Mouse (Mus musculus) layer of hippocampus, postnatal 14 days (tissue): ENCODE measurements around the gene Slc18b1. TPM values are rescaled to one million over a fixed set of nuclear protein-coding genes. Genes with fewer than 3 reads are reported as not detected.
"Not testable (repeated sequence)": the region's sequence is repeated elsewhere in the genome, so short reads cannot be mapped to it uniquely, and the experiment has no call there.

Experiments
- DNase-seq, 2 experiments: peaks; one replicate each; pipeline ENCODE4 v3.0.0; 2021 to 2022; ENCODE audit warnings: low spot score in 2 of 2, mixed read lengths in 1 of 2
- long read RNA-seq, 2 experiments: library from polyadenylated mRNA; stranded (forward); transcript quantifications; one replicate each; pipeline ENCODE4 v2.0.0; 2021
- total RNA-seq, 2 experiments: library from RNA; stranded (reverse); gene quantifications; 2 replicates each; pipeline ENCODE4 v1.2.3; 2021

Slc18b1 gene
- total RNA-seq = 10 to 100 TPM; 24.7 to 30.8 TPM
- long read RNA-seq, experiment 1, partial matches to known transcripts = 0 of 7 reads
- long read RNA-seq, experiment 1, other reads (novel, unspliced or antisense) = 4 of 7 reads
- long read RNA-seq, experiment 2, transcript Slc18b1-201 (14 exons, 2,837 nt) = major isoform, 6 of 12 reads
- long read RNA-seq, experiment 2, partial matches to known transcripts = 0 of 12 reads
- long read RNA-seq, experiment 2, other reads (novel, unspliced or antisense) = 6 of 12 reads

GRCm38 (mm10) chr10:23796551-23797503, at the start of gene Slc18b1:
Gene Slc18b1, plus strand, starts transcription at chr10:23796986.
- peak in 1 of 2 experiments; percentile 42 for DNase-seq

GRCm38 (mm10) chr10:23754166-23754565, 42.6 kb upstream of the Slc18b1 start:
- no peak for DNase-seq

GRCm38 (mm10) chr10:23777288-23777945, 19.4 kb upstream of the Slc18b1 start:
- DNase-seq = no peak

DNA sequence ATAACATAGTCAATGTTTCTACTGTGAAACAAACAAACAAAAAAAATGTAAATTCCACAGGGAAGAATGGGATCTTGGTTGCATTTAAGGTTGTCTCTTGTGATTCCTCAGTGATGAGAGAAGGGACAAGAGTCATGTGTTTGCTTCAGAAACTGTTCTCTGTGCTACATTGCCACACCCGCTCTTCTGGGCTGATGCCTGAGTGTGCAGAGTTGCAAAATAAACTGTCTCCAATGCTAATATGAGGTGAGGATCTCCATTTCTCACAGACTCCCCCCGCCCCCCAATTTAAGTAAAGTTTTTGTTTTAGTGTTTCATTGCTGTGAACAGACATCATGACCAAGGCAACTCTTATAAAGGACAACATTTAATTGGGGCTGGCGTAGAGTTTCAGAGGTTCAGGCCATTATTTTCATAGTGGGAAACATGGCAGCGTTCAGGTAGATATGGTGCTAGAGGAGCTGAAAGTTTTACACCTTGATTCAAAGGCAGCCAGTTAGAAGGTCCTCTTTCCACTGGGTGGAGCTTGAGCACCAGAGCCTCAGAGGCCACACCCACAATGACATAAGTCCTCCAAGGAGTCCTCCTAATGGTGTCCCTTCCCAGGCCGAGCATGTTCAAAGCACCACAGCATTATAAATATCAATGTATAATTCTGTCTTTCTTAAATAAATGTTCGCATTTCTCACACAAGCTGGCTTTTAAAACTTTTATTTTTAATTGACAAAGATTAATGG, 16.1 kb upstream of the Slc18b1 start:
- DNase-seq = no peak

DNA sequence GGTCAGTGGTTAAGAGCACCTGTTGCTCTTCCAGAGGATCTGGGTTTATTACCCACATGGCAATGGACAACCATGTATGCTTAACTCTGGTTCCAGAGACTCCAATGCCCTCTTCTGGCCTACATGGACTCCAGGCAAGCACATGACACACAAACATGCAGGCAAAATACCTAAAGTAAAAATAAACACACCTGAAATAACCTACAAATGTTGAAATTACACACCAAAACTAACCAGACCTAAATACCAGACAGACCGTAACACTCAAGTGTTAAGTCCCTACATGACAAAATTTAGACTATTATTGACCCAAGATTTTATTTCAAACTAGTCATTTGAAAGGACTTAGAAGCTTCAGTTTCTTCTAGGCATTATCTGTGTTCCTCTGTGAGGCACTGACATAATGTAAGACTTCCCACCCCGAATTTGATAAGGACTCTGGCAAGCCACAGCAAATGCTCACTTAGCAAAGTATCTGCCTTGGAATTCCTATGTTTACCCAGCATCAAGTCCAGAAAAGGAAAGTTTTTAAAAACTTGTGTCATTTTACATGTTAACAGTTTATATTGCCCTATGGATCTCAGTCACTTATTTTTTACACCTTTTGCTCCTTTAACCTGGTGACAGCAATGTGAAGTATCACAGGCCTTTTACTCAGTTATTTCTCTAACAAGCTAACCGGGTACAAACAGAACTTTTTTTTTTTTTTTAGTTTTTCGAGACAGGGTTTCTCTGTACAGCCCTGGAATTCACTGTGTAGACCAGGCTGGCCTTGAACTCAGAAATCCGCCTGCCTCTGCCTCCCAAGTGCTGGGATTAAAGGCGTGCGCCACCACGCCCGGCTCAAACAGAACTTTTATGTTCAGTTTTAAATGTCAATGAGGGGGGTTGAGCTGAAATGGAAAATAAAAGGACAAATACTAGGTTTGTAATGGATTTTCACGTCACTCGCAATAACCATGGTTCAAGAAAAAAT, 14.7 kb upstream of the Slc18b1 start:
- DNase-seq = no peak

- DNase-seq = no peak
Observed at GRCm38 (mm10) chr10:23782855-23783492, 13.8 kb upstream of the Slc18b1 start.

DNA sequence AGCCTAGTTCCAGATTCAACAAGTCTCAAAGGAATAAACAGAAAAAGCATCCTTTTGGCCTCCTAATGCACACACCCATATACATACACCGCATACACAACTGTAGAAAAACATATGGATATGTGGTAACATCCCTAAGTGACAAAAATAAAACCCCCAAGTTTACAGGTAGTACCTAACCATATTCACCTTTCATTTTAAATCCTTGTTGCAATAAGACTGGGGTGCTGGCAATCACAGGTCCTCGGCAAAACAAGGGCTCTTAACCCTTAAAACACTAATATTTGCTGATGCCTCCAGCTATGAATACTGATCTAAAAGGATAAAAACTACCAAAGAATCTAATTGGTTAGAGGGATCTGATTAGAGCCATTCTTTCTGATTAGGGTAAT, 13.3 kb upstream of the Slc18b1 start:
- DNase-seq = no peak

DNA sequence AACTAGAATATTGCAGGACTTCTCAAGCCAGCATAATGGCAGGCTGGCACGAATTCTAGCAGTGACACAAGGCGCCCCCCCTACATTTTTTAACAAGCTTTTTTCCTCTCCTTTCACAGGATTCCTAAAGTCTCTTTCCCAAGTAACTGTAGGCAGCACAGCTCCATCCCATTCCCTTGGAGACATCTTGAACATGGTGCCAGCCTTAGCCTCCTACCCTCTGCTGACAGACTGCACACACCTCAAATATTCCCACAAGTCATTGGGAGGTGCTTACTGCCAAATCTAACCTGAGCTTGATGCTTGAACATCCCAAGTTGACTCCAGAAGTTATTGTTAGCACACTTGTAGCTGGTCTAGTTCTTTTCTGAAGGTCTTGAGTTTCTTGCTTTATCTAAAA, 12.7 kb upstream of the Slc18b1 start:
- DNase-seq = no peak

GRCm38 (mm10) chr10:23785599-23785998, 11.2 kb upstream of the Slc18b1 start:
- DNase-seq = not testable (repeated sequence)

- no peak for DNase-seq
Observed at GRCm38 (mm10) chr10:23786040-23786439, 10.7 kb upstream of the Slc18b1 start.

DNA sequence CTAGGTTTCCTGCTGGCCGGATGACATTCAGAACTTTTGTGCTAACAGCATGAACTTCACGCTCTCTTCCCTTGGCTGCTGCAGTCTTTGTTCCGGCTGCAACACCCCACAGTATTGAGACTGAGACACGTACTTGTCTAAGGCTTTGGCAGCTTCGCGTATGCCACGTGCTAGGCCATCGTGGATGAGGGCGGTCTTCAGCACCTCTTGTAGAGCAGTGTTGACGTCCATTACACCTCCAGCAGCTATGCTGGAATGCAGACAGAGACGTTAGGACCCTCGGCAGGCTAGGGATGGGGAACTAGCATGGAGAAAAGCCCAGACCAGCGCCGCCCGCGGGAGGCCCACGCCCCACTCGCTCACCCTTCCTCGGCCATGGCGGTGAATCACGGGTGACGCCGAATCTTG, 10.2 kb upstream of the Slc18b1 start:
- not testable (repeated sequence) for DNase-seq

DNA sequence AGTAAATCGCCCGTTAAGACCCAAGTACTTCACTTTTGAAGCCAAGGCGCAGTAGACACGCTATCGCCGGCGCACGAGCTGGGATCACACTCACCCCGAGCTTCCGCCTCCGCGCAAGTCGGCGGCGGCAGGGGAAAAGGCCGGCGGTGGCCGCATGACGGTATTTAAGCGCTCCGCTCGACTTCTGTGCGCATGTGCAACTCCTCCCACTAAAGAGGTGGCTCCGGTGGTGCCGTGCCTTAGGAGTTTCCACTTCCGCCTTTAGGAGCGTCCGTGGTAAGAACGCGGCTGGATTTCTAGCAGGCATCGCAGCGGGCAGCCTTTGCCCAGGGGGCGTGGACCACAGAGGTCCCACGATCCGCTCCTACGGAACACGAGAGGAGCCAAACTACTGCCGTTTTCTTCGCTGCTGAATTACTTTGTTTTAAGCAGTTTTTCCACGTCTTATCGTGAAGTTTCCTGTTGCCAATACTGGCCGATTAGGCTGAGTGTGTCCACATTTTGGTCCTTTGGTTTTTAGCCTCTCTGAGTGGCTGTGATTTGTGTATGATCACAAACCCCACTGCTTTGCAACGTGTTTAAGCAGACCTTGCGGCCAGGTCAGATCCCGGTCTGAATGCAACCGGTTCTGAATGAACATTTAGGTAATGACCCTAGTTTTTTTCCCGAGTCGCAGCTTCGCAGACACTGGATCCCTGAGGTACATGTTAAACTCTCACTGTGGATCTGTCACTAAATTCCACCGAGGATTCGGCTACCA, 9.5 kb upstream of the Slc18b1 start, which contains the start of gene Rps12:
Gene Rps12 (minus strand): TSS at position 214 of the 760 bp plus-strand sequence.
- DNase-seq = peak; percentile 99

DNA sequence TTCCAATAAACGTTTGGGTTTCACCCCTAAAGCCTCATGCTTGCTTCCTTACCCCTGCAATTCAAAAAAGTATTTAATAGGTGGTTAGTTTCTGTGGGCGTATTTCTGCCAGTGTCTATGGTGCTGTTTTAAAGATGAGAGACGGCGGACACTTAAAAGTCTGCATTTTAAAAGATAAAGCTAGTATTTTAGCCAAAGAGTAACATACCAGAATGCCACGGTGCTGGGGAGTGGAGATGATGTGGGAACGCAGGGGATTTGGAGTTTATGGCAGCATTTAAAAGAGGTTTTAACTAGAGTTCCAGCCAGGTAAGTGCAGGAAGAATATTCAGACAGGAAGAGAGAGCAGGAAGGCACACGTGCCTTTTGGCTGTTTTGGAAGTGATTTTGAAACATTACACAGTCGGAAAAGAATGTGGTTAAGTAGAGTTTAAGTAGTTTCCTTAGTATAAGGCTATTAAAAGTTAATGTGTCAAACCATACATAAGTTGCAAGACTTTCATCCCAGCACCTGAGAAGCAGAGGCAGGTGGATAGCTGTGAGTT, 8.7 kb upstream of the Slc18b1 start:
- DNase-seq = no peak

DNA sequence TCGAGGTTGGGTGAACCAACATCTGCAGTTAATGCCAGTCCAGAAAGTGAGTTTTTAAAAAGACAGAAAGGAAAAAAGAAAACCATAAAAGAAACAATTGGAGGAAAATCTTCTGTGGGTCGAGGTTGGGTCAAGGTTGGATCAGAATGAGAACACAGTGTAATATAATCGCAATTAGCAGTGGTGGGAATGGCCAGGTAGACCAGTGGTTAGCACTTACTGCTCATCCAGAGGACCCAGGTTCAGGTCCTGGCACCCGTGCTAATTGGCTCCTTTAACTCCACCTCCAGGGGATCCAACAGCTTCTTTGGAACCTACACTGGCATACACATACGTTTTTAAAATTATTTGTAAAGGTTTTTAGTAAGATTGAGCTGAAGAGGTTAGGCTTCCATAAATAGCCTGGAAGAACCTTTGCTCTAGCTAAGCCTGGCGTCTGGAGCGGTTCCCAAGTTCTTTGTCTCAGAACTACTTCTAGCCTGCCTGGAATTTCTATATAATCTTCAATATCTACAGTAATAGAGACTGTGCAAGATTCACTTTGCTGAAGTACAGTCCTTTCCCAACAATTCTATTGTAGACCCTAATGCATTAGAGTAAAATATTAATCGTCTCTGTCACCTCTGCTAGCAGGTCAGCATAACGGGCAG, 790 bp upstream of the Slc18b1 start:
- no peak for DNase-seq

DNA sequence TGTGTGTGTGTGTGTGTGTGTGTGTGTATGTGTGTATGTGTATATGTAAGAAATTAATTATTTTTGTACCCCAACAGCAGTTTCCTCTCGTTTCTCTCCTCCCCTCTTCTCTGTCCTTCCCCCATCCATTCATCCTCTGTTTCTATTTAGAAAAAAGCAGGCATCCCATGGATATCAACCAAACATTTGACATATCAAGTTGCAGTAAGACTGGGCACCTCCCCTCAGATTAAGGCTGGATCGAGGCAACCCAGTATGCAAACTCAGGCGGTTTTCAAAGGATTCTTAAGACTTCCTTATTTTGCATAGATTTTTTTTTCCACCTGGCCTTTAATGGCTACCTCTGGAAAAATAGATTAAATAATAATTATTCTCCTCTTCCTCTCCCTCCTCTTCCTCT, 820 bp downstream of the Slc18b1 start:
- DNase-seq = no peak

GRCm38 (mm10) chr10:23798142-23798541, 1.4 kb downstream of the Slc18b1 start:
- DNase-seq = no peak

GRCm38 (mm10) chr10:23799933-23800332, 3.1 kb downstream of the Slc18b1 start:
- no peak for DNase-seq

DNA sequence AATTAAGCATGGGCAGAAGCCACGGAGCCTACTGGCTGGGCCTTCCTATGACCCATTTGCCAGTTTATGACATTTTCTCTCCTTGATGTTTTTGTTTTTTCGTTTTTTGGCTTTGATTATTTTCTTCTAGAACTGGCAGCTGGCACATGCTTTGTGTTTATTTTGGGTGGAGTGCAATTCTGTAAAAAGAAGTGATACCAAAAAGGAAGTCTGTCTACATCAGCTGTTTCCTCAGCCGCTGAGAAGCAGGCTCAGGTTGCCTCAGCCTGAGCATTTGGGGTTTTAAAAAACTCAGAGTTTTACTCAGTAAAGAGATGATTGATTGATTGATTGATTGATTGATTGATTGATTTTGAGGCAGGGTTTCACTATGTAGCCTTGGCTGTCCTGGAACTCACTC, 6.1 kb downstream of the Slc18b1 start:
- DNase-seq = no peak
